Mouse (Mus musculus) WW6 (cell line): ENCODE data around the gene Efcc1.
"Not testable (repeated sequence)": the region's sequence is repeated elsewhere in the genome, so short reads cannot be mapped to it uniquely, and the experiment has no call there.

Experiments used
- DNase-seq: peaks from one replicate; pipeline ENCODE4 v3.0.0-alpha.2; 2013; ENCODE audit warnings: low read depth, low spot score

Gene Efcc1

GRCm38 (mm10) chr6:87743281-87743680, 12.6 kb downstream of the Efcc1 start:
- no peak for DNase-seq

GRCm38 (mm10) chr6:87744632-87745031, 14.0 kb downstream of the Efcc1 start:
- DNase-seq: no peak

- no peak for DNase-seq
Observed at GRCm38 (mm10) chr6:87745301-87745700, 14.6 kb downstream of the Efcc1 start.

DNA sequence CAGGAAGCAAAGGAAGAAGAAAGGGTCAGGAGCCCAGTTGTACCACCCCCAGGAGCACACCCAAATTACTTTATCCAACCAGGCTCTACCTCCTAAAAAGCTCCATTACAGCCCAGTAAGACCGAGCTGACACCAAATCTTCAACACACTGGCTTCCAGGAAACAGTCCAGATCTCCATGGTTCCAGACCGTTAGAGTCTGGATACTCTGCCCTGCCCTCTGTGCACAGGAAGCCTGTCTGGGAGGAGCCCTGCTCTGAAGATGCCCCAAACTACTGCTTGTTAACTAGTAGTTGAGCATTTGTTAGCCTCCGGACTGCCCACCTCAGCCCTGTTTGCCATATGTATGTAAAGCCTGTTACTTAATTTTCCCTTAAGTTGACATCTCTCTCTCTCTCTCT, 15.4 kb downstream of the Efcc1 start:
- DNase-seq: no peak

DNA sequence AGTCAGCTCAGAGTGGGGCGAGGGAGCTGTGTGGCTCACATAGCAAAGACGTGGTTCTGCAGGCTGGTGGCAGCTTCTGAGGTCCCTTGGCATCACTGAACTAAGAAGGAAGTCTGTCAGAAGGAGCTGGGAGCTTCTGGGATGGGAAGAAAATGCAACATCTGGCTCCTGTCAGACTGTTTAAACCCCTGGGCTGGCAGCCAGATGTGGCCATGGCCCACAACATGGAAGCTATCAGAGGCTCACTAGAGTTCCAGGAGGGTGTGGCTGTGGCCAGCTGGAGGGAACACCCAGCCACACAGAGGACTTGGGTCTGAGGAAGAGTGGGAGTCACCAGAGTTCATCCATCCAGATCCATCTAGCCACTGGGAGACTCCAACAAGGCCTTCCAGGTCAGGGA, 16.2 kb downstream of the Efcc1 start:
- DNase-seq: no peak

- no peak for DNase-seq
Observed at GRCm38 (mm10) chr6:87748078-87748477, 17.4 kb downstream of the Efcc1 start.

GRCm38 (mm10) chr6:87748531-87748930, 17.9 kb downstream of the Efcc1 start:
- no peak for DNase-seq

DNA sequence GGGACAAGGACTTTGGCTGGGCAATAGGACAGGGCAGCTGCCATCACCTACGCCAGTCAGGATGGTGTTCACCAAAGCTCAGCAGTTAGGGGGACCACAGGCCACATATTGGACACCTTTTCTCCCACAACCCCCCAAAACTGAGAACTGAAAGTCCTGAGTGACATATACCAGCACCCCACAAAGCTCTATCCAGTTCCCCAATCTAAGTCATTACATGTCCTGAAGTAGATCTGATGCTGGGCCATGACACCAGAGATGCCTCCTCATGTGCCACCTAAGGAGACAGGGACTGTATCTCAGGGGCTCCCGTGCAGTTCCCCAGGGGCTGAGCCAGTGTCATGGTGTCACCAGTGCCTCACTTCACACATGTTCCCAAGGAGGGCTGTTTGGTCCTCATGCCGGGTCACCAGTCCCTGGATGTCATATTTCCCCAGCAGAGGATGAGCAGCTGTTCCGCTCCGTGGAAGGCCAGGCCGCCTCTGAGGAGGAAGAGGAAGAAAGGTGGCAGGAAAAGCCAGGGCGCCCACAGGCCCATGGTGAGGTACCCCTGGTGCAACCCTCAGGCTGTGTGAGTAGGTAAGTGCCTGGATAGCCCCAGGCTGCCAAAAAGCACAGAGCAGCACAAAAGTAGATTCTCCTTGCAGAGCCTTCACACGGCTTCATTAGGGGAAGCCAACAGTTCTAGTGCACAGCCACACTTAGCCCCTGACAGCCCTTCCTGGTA, 19.7 kb downstream of the Efcc1 start:
- no peak for DNase-seq

GRCm38 (mm10) chr6:87751574-87751973, 20.9 kb downstream of the Efcc1 start:
- DNase-seq: no peak

GRCm38 (mm10) chr6:87755196-87755595, 24.5 kb downstream of the Efcc1 start:
- no peak for DNase-seq

GRCm38 (mm10) chr6:87756896-87757295, 26.2 kb downstream of the Efcc1 start:
- DNase-seq: no peak

DNA sequence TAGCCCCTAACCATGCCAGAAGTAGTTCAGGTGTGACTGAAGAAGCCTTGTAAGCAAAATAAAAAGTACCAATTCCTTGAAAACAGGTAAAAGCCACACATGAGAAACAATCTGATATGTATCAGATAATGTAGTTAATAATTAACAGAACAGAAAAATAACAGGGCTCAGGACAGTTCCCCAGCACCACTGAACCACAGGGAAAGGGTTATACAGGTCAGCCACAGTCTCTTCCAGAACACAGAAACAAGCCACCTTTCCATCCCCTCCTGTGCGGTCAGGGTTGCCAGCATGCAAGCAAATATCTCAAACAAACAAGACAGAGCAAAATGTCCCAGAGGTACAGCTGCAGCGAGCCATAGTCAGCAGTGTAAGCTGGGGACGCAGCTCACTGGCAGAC, 28.7 kb downstream of the Efcc1 start:
- no peak for DNase-seq

GRCm38 (mm10) chr6:87759850-87760249, 29.2 kb downstream of the Efcc1 start:
- no peak for DNase-seq

- no peak for DNase-seq
Observed at GRCm38 (mm10) chr6:87762161-87762560, 31.5 kb downstream of the Efcc1 start.

- DNase-seq: no peak
Observed at GRCm38 (mm10) chr6:87763376-87764280, 33.0 kb downstream of the Efcc1 start.

DNA sequence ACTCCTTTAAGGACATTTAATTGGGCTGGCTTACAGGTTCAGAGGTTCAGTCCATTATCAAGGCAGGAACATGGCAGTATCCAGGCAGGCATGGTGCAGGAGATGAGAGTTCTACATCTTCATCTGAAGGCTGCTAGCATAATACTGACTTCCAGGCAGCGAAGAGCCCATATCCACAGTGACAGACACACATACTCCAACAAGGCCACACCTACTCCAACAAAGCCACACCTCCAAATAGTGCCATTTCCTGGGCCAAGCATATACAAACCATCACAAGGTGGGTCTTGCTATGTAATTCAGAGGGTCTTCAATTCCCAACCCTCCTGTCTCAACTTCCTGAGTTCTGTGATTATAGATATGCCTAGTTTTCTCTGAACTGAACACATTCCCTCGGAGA, 33.6 kb downstream of the Efcc1 start:
- DNase-seq: not testable (repeated sequence)

DNA sequence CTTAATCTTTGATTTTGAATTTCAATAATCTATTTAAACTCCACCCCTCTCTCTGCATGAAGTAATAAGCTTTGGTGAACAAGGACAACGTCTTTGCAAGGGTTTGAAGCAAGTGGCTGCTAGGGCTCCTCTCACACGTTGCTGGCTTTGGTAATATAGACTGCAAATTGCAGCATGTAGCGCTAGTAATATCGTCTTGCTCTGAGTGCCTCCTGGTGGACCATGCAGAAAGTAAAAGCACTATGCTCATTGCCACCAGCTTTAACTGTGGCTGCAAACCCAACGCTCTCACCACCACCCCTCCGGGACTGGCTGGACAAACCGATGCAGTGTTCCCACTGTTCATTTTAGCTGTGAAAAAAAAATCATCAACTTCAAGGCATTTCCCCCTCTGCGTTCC, 40.0 kb downstream of the Efcc1 start:
- no peak for DNase-seq

DNA sequence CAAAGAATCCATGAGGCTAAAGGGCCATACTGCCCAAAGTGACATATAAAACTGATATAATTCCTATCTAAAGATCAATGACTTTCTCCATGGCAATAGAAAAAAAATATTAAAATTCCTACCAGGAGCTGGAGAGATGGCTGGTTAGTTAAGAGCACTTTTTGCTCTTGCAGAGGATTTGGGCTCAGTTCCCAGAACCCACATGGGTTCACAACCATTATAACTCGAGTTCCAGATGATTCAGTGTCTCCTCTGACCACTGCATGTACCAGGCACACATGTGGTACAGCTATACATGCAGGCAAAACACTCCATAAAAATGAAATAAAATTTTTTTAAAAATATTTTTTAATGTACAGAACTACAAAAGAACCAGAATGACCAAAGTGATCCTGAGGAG, 43.8 kb downstream of the Efcc1 start:
- no peak for DNase-seq

GRCm38 (mm10) chr6:87774909-87775308, 44.2 kb downstream of the Efcc1 start:
- no peak for DNase-seq

DNA sequence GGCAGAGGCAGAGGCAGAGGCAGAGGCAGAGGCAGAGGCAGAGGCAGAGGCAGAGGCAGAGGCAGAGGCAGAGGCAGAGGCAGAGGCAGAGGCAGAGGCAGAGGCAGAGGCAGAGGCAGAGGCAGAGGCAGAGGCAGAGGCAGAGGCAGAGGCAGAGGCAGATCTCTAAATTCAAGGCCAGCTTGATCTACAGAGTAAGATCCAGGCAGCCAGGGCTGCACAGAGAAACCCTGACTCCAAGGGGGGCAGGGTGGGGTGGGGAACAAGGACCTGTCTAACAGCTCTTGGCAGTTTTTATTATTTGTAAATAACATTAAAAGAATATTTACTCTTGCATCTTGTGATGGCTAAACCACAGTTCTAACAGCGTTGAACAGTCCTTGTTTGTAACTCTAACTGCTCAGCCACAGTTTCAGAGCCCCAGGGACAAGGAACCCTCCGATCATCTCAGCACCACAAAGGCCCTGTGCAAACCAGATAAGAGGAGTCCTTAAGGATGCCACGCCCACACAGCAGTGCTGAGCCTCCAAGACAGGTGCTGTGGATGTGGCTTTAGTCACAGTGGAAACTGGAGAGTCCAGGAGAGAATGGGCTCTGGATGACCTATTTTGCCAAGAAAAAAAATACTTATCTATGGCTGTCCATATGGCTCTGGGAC, 45.0 kb downstream of the Efcc1 start:
- DNase-seq: no peak

DNA sequence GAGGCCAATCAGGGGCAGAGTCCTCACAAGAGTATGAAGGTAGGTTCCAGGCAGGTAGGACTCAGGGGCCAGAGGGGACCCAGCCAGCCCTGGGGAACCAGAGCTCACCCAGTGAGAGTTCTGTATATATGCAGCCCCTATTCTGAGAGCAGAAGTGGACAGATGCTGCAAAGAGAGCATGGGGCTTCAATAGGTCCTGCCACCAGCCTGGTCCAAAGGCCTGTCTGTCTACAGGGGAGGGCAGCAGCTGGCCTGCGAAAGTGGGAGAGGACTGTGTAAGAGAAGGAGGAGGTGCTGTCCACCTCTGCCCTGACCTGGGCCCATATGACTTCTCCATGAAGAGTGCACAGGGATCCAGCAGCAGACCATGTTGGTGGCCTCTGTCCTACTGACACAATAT, 46.0 kb downstream of the Efcc1 start:
- DNase-seq: no peak

GRCm38 (mm10) chr6:87777842-87778241, 47.2 kb downstream of the Efcc1 start, which contains the start of gene Gp9:
Gene Gp9 (plus strand): TSS chr6:87778072.
- no peak for DNase-seq
